Mouse (Mus musculus): ENCODE data around the gene F5.

DNA sequence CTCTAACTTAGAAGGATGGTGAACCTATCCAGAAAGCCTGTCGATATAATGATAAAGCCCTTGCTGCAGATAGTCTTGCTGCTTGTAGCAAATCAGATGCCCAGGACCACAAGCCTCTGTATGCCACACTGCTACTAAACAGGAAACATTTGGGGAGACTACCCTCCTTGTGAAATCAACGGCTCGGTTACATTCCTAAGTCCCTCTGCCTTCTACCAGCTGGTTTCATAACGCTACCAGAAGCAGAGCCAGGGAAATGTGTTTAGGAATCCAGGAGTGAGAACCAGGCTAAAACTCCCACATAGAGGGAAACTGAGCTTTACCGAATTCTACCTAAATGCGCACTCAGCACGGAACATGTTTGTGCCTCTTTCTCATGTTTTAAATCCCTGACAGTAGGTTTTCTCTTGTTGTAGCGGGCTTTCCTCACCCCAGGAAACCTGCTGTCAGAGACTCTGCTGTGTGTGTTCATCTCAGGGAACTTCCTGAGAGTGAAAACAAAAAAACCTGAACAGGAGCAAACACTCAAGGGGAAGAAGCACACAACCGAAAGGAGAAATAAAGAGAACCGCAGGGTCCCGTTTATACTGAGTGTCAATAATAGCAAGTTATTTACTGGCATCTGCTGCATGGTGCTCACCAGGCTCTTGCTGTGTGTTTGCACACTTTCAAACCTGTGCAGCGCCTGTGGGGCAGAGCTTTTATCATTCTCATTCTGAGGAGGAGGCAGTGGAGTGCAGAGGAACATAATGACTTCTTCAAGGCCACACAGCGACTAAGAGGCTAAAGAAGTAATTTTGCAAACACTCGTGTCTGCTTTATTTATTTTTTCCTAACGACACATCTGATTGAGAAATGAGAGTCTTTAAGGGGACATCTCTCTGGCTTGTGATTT is 66.4 kb downstream of the F5 start:
- no peak for TF ChIP-seq CTCF (IDR thresholded peaks at IDR 0.05; ENCODE audit: borderline replicate concordance, insufficient read depth, low read length)
- no peak for TF ChIP-seq POLR2A (IDR thresholded peaks at IDR 0.05; ENCODE audit: low read depth, low read length)
